7 mouse cellular contexts compared by ENCODE assay signal in genomic region chr13:59557185-59557985, GRCm38 (mm10). TPM values are rescaled to one million over a fixed set of nuclear protein-coding genes. Genes with fewer than 3 reads are reported as not detected.
DNase-seq lines count a peak whose midpoint lies in the region; ATAC-seq and TF ChIP-seq lines count a peak whose summit lies in the region.

No protein-coding gene starts in this region.

- DNase-seq in adrenal gland, postnatal 14 days: peak; percentile 96
- peak; percentile 95 for DNase-seq in embryonic facial prominence, embryonic 10.5 days (ENCODE audit: low spot score)
- peak; percentile 94 for DNase-seq in left cerebral cortex, postnatal 4 days
- peak; percentile 98 for DNase-seq in midbrain, embryonic 11.5 days (ENCODE audit: low spot score, missing footprints)
- peak; percentile 90 for DNase-seq in skeletal muscle tissue, adult 2 months (ENCODE audit: low read depth, low spot score)

- H3K4me2 ChIP-seq in intestine, postnatal 0 days (replicated peaks; ENCODE audit: low read depth): peak overlapping the region; percentile 91
- peak overlapping the region; percentile 94 for H3K4me2 ChIP-seq in midbrain, embryonic 11.5 days

- no peaks in the 10 kb centered on the region for H3K9me3 ChIP-seq in embryonic facial prominence, embryonic 10.5 days
- H3K9me3 ChIP-seq in intestine, postnatal 0 days (ENCODE audit: control insufficient read depth): no peaks in the 10 kb centered on the region
- no peaks in the 10 kb centered on the region for H3K9me3 ChIP-seq in midbrain, embryonic 11.5 days (ENCODE audit: control insufficient read depth, low read length)

- peak overlapping the region; percentile 85 for H3K27ac ChIP-seq in embryonic facial prominence, embryonic 10.5 days (replicated peaks)
- H3K27ac ChIP-seq in intestine, postnatal 0 days (ENCODE audit: low read depth, low read length): peak overlapping the region; percentile 41; the same call in 1 of the 2 replicates
- 0 out of 2 replicates have a peak overlapping the region, but pooled peaks have one; percentile 30 for H3K27ac ChIP-seq in midbrain, embryonic 11.5 days (ENCODE audit: low read depth, low read length)

- intact Hi-C loops in left cerebral cortex, postnatal 4 days (cut with DNase I): no loop called here

- H3K36me3 ChIP-seq in embryonic facial prominence, embryonic 10.5 days (replicated peaks): no peaks in the 10 kb centered on the region
- no peaks in the 10 kb centered on the region for H3K36me3 ChIP-seq in intestine, postnatal 0 days (ENCODE audit: control insufficient read depth, insufficient read depth)
- no peaks in the 10 kb centered on the region for H3K36me3 ChIP-seq in midbrain, embryonic 11.5 days (ENCODE audit: control insufficient read depth, insufficient read depth, low read length)

- 1% methylated on average over 67 of the region's 73 CpGs for WGBS in embryonic facial prominence, embryonic 10.5 days
- WGBS in intestine, postnatal 0 days: under 1% methylated on average over 40 of the region's 73 CpGs
- WGBS in midbrain, embryonic 11.5 days: under 1% methylated on average over 39 of the region's 73 CpGs

- H3K4me1 ChIP-seq in embryonic facial prominence, embryonic 10.5 days: peaks cover 34% of the 10 kb centered on the region
- no peaks in the 10 kb centered on the region for H3K4me1 ChIP-seq in intestine, postnatal 0 days (replicated peaks; ENCODE audit: control insufficient read depth, insufficient read depth, low read length)
- H3K4me1 ChIP-seq in midbrain, embryonic 11.5 days (ENCODE audit: control insufficient read depth, insufficient read depth, low read length): peaks cover 12% of the 10 kb centered on the region

- TF ChIP-seq CTCF in intestine, postnatal 0 days (IDR thresholded peaks at IDR 0.05; ENCODE audit: low read depth): no peak

- H3K4me3 ChIP-seq in embryonic facial prominence, embryonic 10.5 days: peak overlapping the region; percentile 89
- H3K4me3 ChIP-seq in intestine, postnatal 0 days (ENCODE audit: low read depth, low read length): peak overlapping the region; percentile 75
- peak overlapping the region; percentile 85 for H3K4me3 ChIP-seq in midbrain, embryonic 11.5 days (ENCODE audit: low read depth, low read length)

- H3K27me3 ChIP-seq in embryonic facial prominence, embryonic 10.5 days (replicated peaks; ENCODE audit: low read depth, poor library complexity, severe bottlenecking): peaks cover 11% of the 10 kb centered on the region
- H3K27me3 ChIP-seq in intestine, postnatal 0 days (replicated peaks; ENCODE audit: control insufficient read depth, insufficient read depth, low read length): peaks cover 8% of the 10 kb centered on the region; the same call in 1 of the 2 replicates
- H3K27me3 ChIP-seq in midbrain, embryonic 11.5 days (ENCODE audit: control insufficient read depth, insufficient read depth, low read length): peaks cover 2% of the 10 kb centered on the region; the same call in 1 of the 2 replicates

- H3K9ac ChIP-seq in intestine, postnatal 0 days (ENCODE audit: low read depth, low read length): peak overlapping the region; percentile 60
- H3K9ac ChIP-seq in midbrain, embryonic 11.5 days (ENCODE audit: low read length): peak overlapping the region; percentile 78

- peak; percentile 62 for ATAC-seq in granulocyte monocyte progenitor cell, adult 5-6 weeks (replicated peaks; ENCODE audit: poor library complexity, severe bottlenecking)
- ATAC-seq in intestine, postnatal 0 days: peak; percentile 85
- ATAC-seq in midbrain, embryonic 11.5 days (ENCODE audit: low FRiP score): peak; percentile 90

RNA-seq across cellular contexts. Expression of gene Agtpbp1, which starts 27.6 kb away (rescaled TPM):
- 29.6 and 32.2 TPM in 2 replicates for total RNA-seq in adrenal gland, postnatal 14 days (2021)
- polyA plus RNA-seq in embryonic facial prominence, embryonic 10.5 days (2016; fragmentation: Nextera tagmentation; extraction: Ambion mirVana): 10.4 and 10.8 TPM in 2 replicates
- 31.0 and 68.9 TPM in 2 replicates for total RNA-seq in granulocyte monocyte progenitor cell, adult 5-6 weeks (2014; fragmentation: Nextera tagmentation)
- total RNA-seq in granulocyte monocyte progenitor cell, adult 5-6 weeks (2017): 56.4 and 67.5 TPM in 2 replicates
- 7.3 TPM in 2 replicates for polyA plus RNA-seq in intestine, postnatal 0 days (2015; fragmentation: Nextera tagmentation; extraction: Ambion mirVana)
- 100 to 1,000 TPM; 329 to 336 TPM for total RNA-seq in left cerebral cortex, postnatal 4 days (2021)
- polyA plus RNA-seq in midbrain, embryonic 11.5 days (2014; fragmentation: Nextera tagmentation; extraction: Ambion mirVana): 22.6 and 22.9 TPM in 2 replicates

RNA-seq across cellular contexts. Expression of gene Naa35, which starts 27.7 kb away (rescaled TPM):
- total RNA-seq in adrenal gland, postnatal 14 days (2021): 58.4 and 60.0 TPM in 2 replicates
- 111 and 114 TPM in 2 replicates for polyA plus RNA-seq in embryonic facial prominence, embryonic 10.5 days (2016; fragmentation: Nextera tagmentation; extraction: Ambion mirVana)
- 76.3 and 98.6 TPM in 2 replicates for total RNA-seq in granulocyte monocyte progenitor cell, adult 5-6 weeks (2014; fragmentation: Nextera tagmentation)
- total RNA-seq in granulocyte monocyte progenitor cell, adult 5-6 weeks (2017): 29.1 and 53.0 TPM in 2 replicates
- polyA plus RNA-seq in intestine, postnatal 0 days (2015; fragmentation: Nextera tagmentation; extraction: Ambion mirVana): 39.8 and 44.7 TPM in 2 replicates
- 100 to 1,000 TPM; 129 to 143 TPM for total RNA-seq in left cerebral cortex, postnatal 4 days (2021)
- polyA plus RNA-seq in midbrain, embryonic 11.5 days (2014; fragmentation: Nextera tagmentation; extraction: Ambion mirVana): 99.2 and 118 TPM in 2 replicates

Comparison
In these comparisons a context has a peak if more than half of its experiments do, and no peak if none do; other contexts are left out.
1. Peak in every context shown above with its lines: DNase-seq, ATAC-seq, H3K4me3 ChIP-seq and H3K27ac ChIP-seq.
2. H3K27ac ChIP-seq: peak in every context shown above with its lines; median percentile 85 in embryonic facial prominence, embryonic 10.5 days; 41 in intestine, postnatal 0 days; 30 in midbrain, embryonic 11.5 days.